Mouse (Mus musculus): ENCODE measurements around the gene 1700066M21Rik. TPM values are rescaled to one million over a fixed set of nuclear protein-coding genes. Genes with fewer than 3 reads are reported as not detected.

1700066M21Rik gene
- 19.3 and 20.9 TPM in 2 replicates for polyA plus RNA-seq (2014; fragmentation: Nextera tagmentation; extraction: Ambion mirVana)

DNA sequence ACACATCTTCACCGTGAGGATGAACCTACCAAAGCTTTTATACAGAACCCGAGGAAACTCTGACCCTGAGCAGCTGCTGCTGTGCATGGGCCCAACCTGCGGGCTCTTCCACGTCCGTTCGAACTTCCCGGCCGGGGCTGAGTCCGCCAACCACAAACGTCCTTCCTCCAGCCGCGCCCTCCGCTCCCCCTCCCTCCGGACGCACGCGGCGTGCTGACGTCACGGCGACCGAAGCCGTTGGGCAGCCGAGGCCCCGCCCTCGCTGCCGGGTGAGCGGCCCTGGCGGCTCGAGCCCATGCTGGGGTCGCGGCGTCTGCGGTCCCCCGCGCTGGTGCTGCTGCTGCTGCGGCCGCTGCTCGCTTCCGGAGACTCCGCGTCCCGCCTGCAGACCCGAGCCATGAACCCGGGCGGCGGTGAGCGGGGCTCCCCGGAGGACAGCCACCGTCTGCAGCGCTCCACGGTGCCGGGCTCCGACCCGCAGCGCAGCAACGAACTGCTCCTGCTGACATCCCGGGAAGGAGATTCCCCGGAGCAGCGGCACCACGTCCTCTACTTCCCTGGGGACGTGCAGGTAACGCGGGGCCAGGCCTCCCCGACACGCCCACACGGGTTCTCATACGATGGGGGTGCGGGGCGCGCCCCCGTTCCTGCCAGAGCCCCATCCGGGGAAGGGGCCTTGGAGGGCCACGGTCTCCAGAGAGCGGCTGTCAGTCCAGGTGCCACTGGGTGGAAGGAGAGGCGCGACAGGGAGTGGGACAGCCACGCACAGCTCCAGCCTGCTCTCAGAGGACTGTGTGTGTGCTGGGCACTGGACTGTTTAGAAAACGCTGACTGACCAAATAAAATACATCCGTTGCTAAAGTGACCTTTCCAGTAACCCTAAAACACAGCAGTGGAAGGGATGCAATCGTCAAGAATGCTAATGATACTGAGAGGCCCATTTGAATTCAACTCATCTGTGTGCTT is at the start of gene 1700066M21Rik:
Gene 1700066M21Rik (plus strand): TSS at position 245 of the 966 bp plus-strand sequence.
- ATAC-seq (ENCODE audit: low read depth) = peak; percentile 98
- Histone ChIP-seq H3K4me1 (ENCODE audit: control insufficient read depth, insufficient read depth, low read length) (peaks cover 6% of the 10 kb centered on the region; the same call in 1 of the 2 replicates), H3K9me3 (ENCODE audit: control insufficient read depth, low read length) (no peaks in the 10 kb centered on the region), H3K27me3 (replicated peaks; ENCODE audit: control insufficient read depth, insufficient read depth, low read length) (no peaks in the 10 kb centered on the region), H3K27ac (replicated peaks; ENCODE audit: low read depth, low read length) (peak within 1 kb of the TSS; percentile 75), H3K9ac (ENCODE audit: low read depth, low read length) (peak within 1 kb of the TSS; percentile 89), H3K36me3 (ENCODE audit: control insufficient read depth, insufficient read depth, low read length) (no peaks in the 10 kb centered on the region), H3K4me3 (ENCODE audit: low read depth, low read length) (peak within 1 kb of the TSS; percentile 90), H3K4me2 (ENCODE audit: low read depth, low read length) (peak within 1 kb of the TSS; percentile 95)
- DNase-seq (ENCODE audit: low spot score) = peak; percentile 95
- WGBS = under 1% methylated on average over 48 of the region's 81 CpGs

DNA sequence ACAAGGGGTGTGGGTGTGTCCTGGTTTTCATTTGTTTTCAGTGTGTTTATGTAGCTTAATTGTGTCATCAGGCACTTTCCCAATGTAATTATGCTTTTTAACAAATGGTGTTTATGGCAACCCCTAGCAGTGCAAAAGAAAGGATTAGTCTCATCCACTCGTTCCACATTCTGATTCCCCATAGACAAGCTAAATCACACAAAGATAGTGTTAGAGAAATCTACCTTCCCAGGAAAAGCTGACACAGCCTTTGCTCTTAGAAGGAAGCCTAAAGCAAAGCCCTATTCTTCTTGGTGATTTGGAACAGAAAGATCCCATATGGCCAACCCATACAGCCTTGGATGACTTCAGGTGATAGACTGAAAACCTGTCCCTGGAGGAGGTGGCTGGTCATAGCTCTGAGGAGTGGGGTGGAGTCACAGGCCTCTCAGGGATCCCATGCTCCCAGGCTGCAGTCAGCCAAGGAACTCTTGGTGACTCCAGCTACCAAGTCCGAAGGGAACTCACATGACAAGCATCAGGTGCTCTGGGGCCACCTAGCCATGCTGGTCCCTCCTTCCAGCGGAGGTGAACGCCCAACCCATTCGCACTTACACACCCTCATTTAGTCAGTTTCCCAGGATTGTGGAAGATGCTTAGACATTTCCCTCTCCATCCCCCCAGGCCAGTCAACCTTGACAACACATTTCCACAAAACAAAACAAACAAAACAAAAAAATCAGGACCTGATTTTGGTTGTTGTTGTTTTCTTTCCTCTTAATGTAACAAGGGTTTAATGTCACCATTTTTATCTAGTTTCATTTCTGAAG is 47.9 kb upstream of the 1700066M21Rik start:
- peaks cover 4% of the 10 kb centered on the region; the same call in 1 of the 2 replicates for H3K4me1 ChIP-seq (ENCODE audit: control insufficient read depth, insufficient read depth, low read length)
- no peak overlapping the region for H3K4me2 ChIP-seq (ENCODE audit: low read depth, low read length)
- 78% methylated on average over 5 of the region's 5 CpGs for WGBS
- ATAC-seq (ENCODE audit: low read depth) = no peak
- no peaks in the 10 kb centered on the region; the same call in 1 of the 2 replicates for H3K27me3 ChIP-seq (replicated peaks; ENCODE audit: control insufficient read depth, insufficient read depth, low read length)
- no peaks in the 10 kb centered on the region for H3K36me3 ChIP-seq (ENCODE audit: control insufficient read depth, insufficient read depth, low read length)
- no peak overlapping the region for H3K4me3 ChIP-seq (ENCODE audit: low read depth, low read length)
- H3K27ac ChIP-seq (replicated peaks; ENCODE audit: low read depth, low read length) = no peak overlapping the region
- H3K9me3 ChIP-seq (ENCODE audit: control insufficient read depth, low read length) = no peaks in the 10 kb centered on the region
- no peak for DNase-seq (ENCODE audit: low spot score)
- H3K9ac ChIP-seq (ENCODE audit: low read depth, low read length) = no peak overlapping the region

DNA sequence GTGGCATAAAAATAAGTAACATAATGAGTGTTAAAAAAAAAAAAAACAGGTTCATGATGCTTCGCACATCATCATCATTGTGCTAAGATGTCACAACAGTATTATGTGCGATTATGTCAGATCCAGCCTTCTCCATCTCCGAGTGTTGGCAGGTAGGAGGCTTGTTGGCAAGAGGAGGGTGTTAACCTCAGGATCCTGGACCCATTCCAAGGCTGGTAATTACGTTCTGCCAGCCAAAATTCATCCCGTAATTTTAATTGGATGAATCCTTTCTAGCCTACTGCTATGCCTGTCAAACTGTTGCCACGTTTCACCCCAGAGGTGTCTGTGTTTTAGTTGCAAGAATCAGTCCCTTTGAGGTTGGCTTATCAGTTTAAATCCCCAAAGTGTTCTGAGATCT is 47.2 kb upstream of the 1700066M21Rik start:
- Histone ChIP-seq H3K4me3 (ENCODE audit: low read depth, low read length) (no peak overlapping the region), H3K9ac (ENCODE audit: low read depth, low read length) (no peak overlapping the region), H3K4me2 (ENCODE audit: low read depth, low read length) (no peak overlapping the region), H3K27me3 (replicated peaks; ENCODE audit: control insufficient read depth, insufficient read depth, low read length) (no peaks in the 10 kb centered on the region; the same call in 1 of the 2 replicates), H3K9me3 (ENCODE audit: control insufficient read depth, low read length) (no peaks in the 10 kb centered on the region), H3K27ac (replicated peaks; ENCODE audit: low read depth, low read length) (no peak overlapping the region), H3K36me3 (ENCODE audit: control insufficient read depth, insufficient read depth, low read length) (no peaks in the 10 kb centered on the region), H3K4me1 (ENCODE audit: control insufficient read depth, insufficient read depth, low read length) (peaks cover 4% of the 10 kb centered on the region; the same call in 1 of the 2 replicates)
- 68% methylated on average over 6 of the region's 6 CpGs for WGBS
- no peak for DNase-seq (ENCODE audit: low spot score)
- ATAC-seq (ENCODE audit: low read depth) = no peak

DNA sequence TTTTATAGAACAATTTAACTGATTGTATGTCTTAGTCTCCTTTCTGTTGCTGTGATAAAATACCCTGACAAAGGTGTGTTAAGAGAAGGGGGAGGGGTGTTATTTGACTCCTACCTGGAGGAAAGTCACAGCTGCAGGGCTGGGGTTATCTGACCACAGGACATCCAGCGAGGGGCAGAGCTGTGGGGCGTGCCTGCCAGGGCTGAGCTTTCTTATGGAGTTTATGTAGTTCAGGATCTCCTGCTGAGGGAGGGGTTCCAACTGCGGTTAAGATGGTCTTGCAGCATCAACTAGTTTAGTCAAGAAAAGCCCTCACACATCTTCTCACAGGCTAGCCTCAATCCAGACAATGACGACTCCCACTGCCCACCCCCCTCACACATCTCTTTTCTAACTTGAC is 45.4 kb upstream of the 1700066M21Rik start:
- DNase-seq (ENCODE audit: low spot score) (no peak), ATAC-seq (ENCODE audit: low read depth) (no peak)
- H3K27ac ChIP-seq (replicated peaks; ENCODE audit: low read depth, low read length) = no peak overlapping the region
- peaks cover 4% of the 10 kb centered on the region; the same call in 1 of the 2 replicates for H3K4me1 ChIP-seq (ENCODE audit: control insufficient read depth, insufficient read depth, low read length)
- 25% methylated on average over 4 of the region's 4 CpGs for WGBS
- no peak overlapping the region for H3K4me3 ChIP-seq (ENCODE audit: low read depth, low read length)
- H3K4me2 ChIP-seq (ENCODE audit: low read depth, low read length) = no peak overlapping the region
- no peaks in the 10 kb centered on the region; the same call in 1 of the 2 replicates for H3K27me3 ChIP-seq (replicated peaks; ENCODE audit: control insufficient read depth, insufficient read depth, low read length)
- no peak overlapping the region for H3K9ac ChIP-seq (ENCODE audit: low read depth, low read length)
- H3K9me3 ChIP-seq (ENCODE audit: control insufficient read depth, low read length) = no peaks in the 10 kb centered on the region
- H3K36me3 ChIP-seq (ENCODE audit: control insufficient read depth, insufficient read depth, low read length) = no peaks in the 10 kb centered on the region

DNA sequence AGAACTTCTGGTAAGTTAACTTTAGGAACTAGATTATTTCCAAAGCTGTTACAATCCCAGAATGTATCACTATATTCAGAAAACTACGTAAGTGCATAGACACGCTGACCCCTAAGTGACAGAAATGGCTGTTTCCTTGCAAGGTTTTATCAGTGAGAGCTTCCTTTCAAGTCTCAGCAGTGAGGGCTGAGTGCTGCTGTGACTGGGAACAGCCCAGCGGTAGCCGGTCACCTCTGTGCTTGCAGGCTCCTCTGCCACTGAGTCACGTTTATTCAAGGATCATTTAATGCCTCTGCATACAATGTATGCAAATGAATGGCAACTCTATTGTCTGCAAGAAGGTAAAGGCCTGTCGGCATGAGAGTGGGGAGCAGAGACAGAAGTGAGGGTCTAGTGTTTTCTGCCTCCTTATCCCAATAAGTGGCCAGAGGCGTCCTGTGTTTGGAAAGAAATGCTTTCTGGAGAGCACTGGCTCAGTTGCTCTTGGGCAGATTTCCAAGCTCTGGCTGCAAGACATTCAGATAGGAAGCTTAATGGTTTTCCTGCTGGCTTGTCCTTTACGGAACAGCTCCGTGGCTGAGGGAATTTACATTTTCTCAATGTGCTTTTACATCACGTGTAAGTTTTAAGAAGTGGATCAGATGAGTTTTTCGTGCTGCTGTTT is 43.7 kb upstream of the 1700066M21Rik start:
- H3K36me3 ChIP-seq (ENCODE audit: control insufficient read depth, insufficient read depth, low read length) = no peaks in the 10 kb centered on the region
- no peaks in the 10 kb centered on the region for H3K9me3 ChIP-seq (ENCODE audit: control insufficient read depth, low read length)
- H3K9ac ChIP-seq (ENCODE audit: low read depth, low read length) = no peak overlapping the region
- H3K4me1 ChIP-seq (ENCODE audit: control insufficient read depth, insufficient read depth, low read length) = peaks cover 4% of the 10 kb centered on the region; the same call in 1 of the 2 replicates
- WGBS = 35% methylated on average over 11 of the region's 11 CpGs
- ATAC-seq (ENCODE audit: low read depth) (no peak), DNase-seq (ENCODE audit: low spot score) (peak; percentile 62)
- H3K27ac ChIP-seq (replicated peaks; ENCODE audit: low read depth, low read length) = no peak overlapping the region
- H3K4me3 ChIP-seq (ENCODE audit: low read depth, low read length) = no peak overlapping the region
- no peaks in the 10 kb centered on the region; the same call in 1 of the 2 replicates for H3K27me3 ChIP-seq (replicated peaks; ENCODE audit: control insufficient read depth, insufficient read depth, low read length)
- no peak overlapping the region for H3K4me2 ChIP-seq (ENCODE audit: low read depth, low read length)

DNA sequence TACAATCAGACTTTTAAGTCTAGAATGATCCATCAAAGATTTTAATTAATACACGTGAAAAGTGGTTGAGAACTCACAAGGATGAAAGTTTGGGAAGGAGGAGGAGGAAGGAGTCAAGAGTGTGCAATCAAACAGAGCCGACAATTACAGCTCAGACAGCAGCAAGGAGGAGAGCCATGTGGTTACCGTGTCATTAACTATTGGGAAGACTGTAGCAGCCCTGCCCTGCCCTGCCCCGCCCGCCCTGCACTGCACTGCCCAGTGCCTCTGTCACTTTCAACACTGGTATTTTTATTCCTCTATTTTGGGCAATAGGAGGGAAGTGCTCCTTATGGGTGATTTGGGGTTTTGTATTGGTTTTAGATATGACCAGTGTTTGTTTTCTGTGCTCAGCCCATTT is 42.2 kb upstream of the 1700066M21Rik start:
- H3K4me3 ChIP-seq (ENCODE audit: low read depth, low read length) = no peak overlapping the region
- no peaks in the 10 kb centered on the region for H3K9me3 ChIP-seq (ENCODE audit: control insufficient read depth, low read length)
- H3K27me3 ChIP-seq (replicated peaks; ENCODE audit: control insufficient read depth, insufficient read depth, low read length) = no peaks in the 10 kb centered on the region; the same call in 1 of the 2 replicates
- ATAC-seq (ENCODE audit: low read depth) = no peak
- 77% methylated on average over 5 of the region's 5 CpGs for WGBS
- H3K9ac ChIP-seq (ENCODE audit: low read depth, low read length) = no peak overlapping the region
- no peak overlapping the region for H3K4me2 ChIP-seq (ENCODE audit: low read depth, low read length)
- peaks cover 4% of the 10 kb centered on the region; the same call in 1 of the 2 replicates for H3K4me1 ChIP-seq (ENCODE audit: control insufficient read depth, insufficient read depth, low read length)
- no peak for DNase-seq (ENCODE audit: low spot score)
- no peaks in the 10 kb centered on the region for H3K36me3 ChIP-seq (ENCODE audit: control insufficient read depth, insufficient read depth, low read length)
- H3K27ac ChIP-seq (replicated peaks; ENCODE audit: low read depth, low read length) = no peak overlapping the region

DNA sequence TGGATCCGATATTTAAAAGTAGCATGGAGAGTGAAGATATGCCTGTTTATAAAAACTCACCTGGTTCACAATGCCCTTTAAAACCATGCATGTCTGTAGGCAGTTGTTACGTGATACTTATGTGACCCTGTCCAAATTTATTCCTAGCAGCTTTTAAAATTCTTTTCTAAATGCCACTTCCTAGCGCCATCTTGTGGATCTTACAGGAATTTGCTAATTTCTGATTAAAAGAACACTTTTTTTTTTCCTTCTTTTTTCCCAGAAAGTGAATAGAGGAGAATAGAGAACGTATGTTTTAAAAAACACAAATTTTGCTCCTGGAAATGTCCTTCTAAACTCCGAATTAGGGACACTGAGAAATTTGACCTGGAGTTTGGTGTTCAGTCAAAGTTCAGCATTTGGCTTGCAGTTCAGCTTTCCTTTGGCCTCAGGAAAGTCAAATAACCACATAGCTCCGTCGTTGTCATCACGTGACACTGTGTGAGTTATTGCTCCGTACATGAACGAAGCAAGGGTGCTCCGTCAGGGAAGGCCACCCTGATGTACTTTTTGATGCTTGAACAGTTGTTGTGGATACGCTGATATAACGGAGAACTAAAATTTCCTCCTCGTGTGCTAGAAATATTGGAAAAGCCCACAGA is 38.1 kb upstream of the 1700066M21Rik start:
- 48% methylated on average over 14 of the region's 14 CpGs for WGBS
- DNase-seq (ENCODE audit: low spot score) (peak; percentile 66), ATAC-seq (ENCODE audit: low read depth) (no peak)
- H3K36me3 ChIP-seq (ENCODE audit: control insufficient read depth, insufficient read depth, low read length) = no peaks in the 10 kb centered on the region
- no peaks in the 10 kb centered on the region for H3K4me1 ChIP-seq (ENCODE audit: control insufficient read depth, insufficient read depth, low read length)
- H3K27ac ChIP-seq (replicated peaks; ENCODE audit: low read depth, low read length) = no peak overlapping the region
- no peaks in the 10 kb centered on the region; the same call in 1 of the 2 replicates for H3K27me3 ChIP-seq (replicated peaks; ENCODE audit: control insufficient read depth, insufficient read depth, low read length)
- H3K9me3 ChIP-seq (ENCODE audit: control insufficient read depth, low read length) = no peaks in the 10 kb centered on the region
- no peak overlapping the region for H3K4me2 ChIP-seq (ENCODE audit: low read depth, low read length)
- no peak overlapping the region for H3K9ac ChIP-seq (ENCODE audit: low read depth, low read length)
- no peak overlapping the region for H3K4me3 ChIP-seq (ENCODE audit: low read depth, low read length)

All from embryonic facial prominence, embryonic 14.5 days (tissue).